Comparison of ENCODE assay signal across 25 mouse cellular contexts in genomic region chr11:47399607-47400006, GRCm38 (mm10).
"Had no signal": no experiment of that assay in that cellular context is flagged by ENCODE, and none has a peak within 500 bp of the region (broad histone marks: within the 10 kb centered on the region; RNA-seq: fewer than 3 reads in every experiment).

No protein-coding gene starts in this region.

- DNase-seq: gastrocnemius, postnatal 14 days; gastrocnemius, postnatal 36 days; heart, adult 11 months; heart, adult 2 months; heart, postnatal 14 days; heart, postnatal 36 days; kidney, adult 11 months; kidney, adult 2 months; kidney, adult 9 months; kidney, postnatal 14 days; kidney, postnatal 36 days; layer of hippocampus, adult 9-11 months; layer of hippocampus, postnatal 36 days; left cerebral cortex, postnatal 4 days had no signal

- H3K4me2 ChIP-seq: heart, embryonic 11.5 days; heart, embryonic 13.5 days; heart, embryonic 15.5 days; hindbrain, embryonic 12.5 days; hindbrain, embryonic 15.5 days; kidney, embryonic 15.5 days; limb, embryonic 13.5 days; limb, embryonic 15.5 days had no signal

- H3K36me3 ChIP-seq: heart, embryonic 13.5 days; heart, embryonic 15.5 days; hindbrain, embryonic 12.5 days; hindbrain, embryonic 15.5 days; kidney, embryonic 15.5 days; limb, embryonic 13.5 days; limb, embryonic 15.5 days had no signal

- H3K4me1 ChIP-seq: heart, embryonic 13.5 days; heart, embryonic 15.5 days; hindbrain, embryonic 12.5 days; hindbrain, embryonic 15.5 days; kidney, embryonic 15.5 days; limb, embryonic 13.5 days; limb, embryonic 15.5 days had no signal

- H3K9ac ChIP-seq: heart, embryonic 13.5 days; heart, embryonic 15.5 days; hindbrain, embryonic 12.5 days; hindbrain, embryonic 15.5 days; kidney, embryonic 15.5 days; limb, embryonic 13.5 days; limb, embryonic 15.5 days had no signal

- ATAC-seq: hindbrain, postnatal 0 days; intestine, embryonic 16.5 days had no signal

- H3K4me3 ChIP-seq: heart, adult 2 months; heart, embryonic 13.5 days; heart, embryonic 15.5 days; hindbrain, embryonic 12.5 days; hindbrain, embryonic 15.5 days; kidney, embryonic 15.5 days; limb, embryonic 13.5 days; limb, embryonic 15.5 days had no signal

- H3K27ac ChIP-seq: heart, adult 2 months; heart, embryonic 13.5 days; heart, embryonic 15.5 days; hindbrain, embryonic 12.5 days; hindbrain, embryonic 15.5 days; hindbrain, postnatal 0 days; kidney, embryonic 15.5 days; kidney, postnatal 0 days; limb, embryonic 13.5 days; limb, embryonic 15.5 days had no signal

- H3K27me3 ChIP-seq: heart, embryonic 13.5 days; heart, embryonic 15.5 days; hindbrain, embryonic 12.5 days; hindbrain, embryonic 15.5 days; kidney, embryonic 15.5 days; limb, embryonic 13.5 days; limb, embryonic 15.5 days had no signal

- H3K9me3 ChIP-seq: heart, embryonic 13.5 days; heart, embryonic 15.5 days; hindbrain, embryonic 12.5 days; hindbrain, embryonic 15.5 days; kidney, embryonic 15.5 days; limb, embryonic 13.5 days; limb, embryonic 15.5 days had no signal
